Mouse (Mus musculus) forebrain, embryonic 10.5 days (tissue): Measurements from ENCODE around the gene Gpr153. TPM values are rescaled to one million over a fixed set of nuclear protein-coding genes. Genes with fewer than 3 reads are reported as not detected.

Experiments
- DNase-seq: peaks from one replicate; pipeline ENCODE4 v3.0.0-alpha.2; 2017; ENCODE audit warnings: low spot score; ENCODE audit errors: extremely low spot score
- H3K27ac ChIP-seq: fragments of 300-500 bp; sonication (generic); 2 replicates; pipeline ENCODE4 v1.5.1; 2016; ENCODE audit warnings: mild to moderate bottlenecking
- H3K27me3 ChIP-seq: fragments of 300-500 bp; sonication (generic); 2 replicates; pipeline ENCODE4 v1.6.1; 2016; ENCODE audit warnings: mild to moderate bottlenecking; ENCODE audit not compliant: poor library complexity, severe bottlenecking
- H3K36me3 ChIP-seq: fragments of 300-500 bp; sonication (generic); replicated peaks from 2 replicates; pipeline ENCODE4 v1.6.1; 2016; ENCODE audit warnings: mild to moderate bottlenecking, moderate library complexity
- H3K4me1 ChIP-seq: fragments of 300-500 bp; sonication (generic); 2 replicates; pipeline ENCODE4 v1.6.1; 2016
- H3K4me3 ChIP-seq: fragments of 300-500 bp; sonication (generic); 2 replicates; pipeline ENCODE4 v1.5.1; 2016; ENCODE audit warnings: mild to moderate bottlenecking, moderate library complexity
- H3K9me3 ChIP-seq: fragments of 300-500 bp; sonication (generic); 2 replicates; pipeline ENCODE4 v1.6.1; 2016; ENCODE audit warnings: mild to moderate bottlenecking, moderate library complexity
- WGBS: fragments of 180-500 bp; shearing (Covaris S2); methylation state at CpG from one replicate; pipeline ENCODE4 v1.1.7; 2016; 5-methylcytosine and 5-hydroxymethylcytosine counted together
- polyA plus RNA-seq: library from polyadenylated mRNA; unstranded; fragments of >200 nt; fragmentation: Nextera tagmentation; extraction: Ambion mirVana; gene quantifications from 2 replicates; pipeline ENCODE4 v1.2.1, GENCODE M21; 2016

Gene Gpr153
- polyA plus RNA-seq, 1 experiment from 2014 or later = 3.0 TPM

GRCm38 (mm10) chr4:152294188-152294929, 20.3 kb downstream of the Gpr153 start:
- peaks cover 81% of the 10 kb centered on the region for H3K27me3 ChIP-seq
- no peaks in the 10 kb centered on the region for H3K36me3 ChIP-seq
- H3K4me3 ChIP-seq = no peak overlapping the region
- DNase-seq = no peak
- H3K9me3 ChIP-seq = no peaks in the 10 kb centered on the region
- H3K27ac ChIP-seq = no peak overlapping the region
- WGBS = 58% methylated on average over 10 of the region's 10 CpGs
- peaks cover 85% of the 10 kb centered on the region for H3K4me1 ChIP-seq

GRCm38 (mm10) chr4:152295916-152296315, 21.9 kb downstream of the Gpr153 start:
- H3K36me3 ChIP-seq = peaks cover 14% of the 10 kb centered on the region
- no peaks in the 10 kb centered on the region for H3K9me3 ChIP-seq
- peaks cover 66% of the 10 kb centered on the region for H3K27me3 ChIP-seq
- no peak overlapping the region for H3K27ac ChIP-seq
- no peak overlapping the region; the same call in 1 of the 2 replicates for H3K4me3 ChIP-seq
- no peak for DNase-seq
- peaks cover 71% of the 10 kb centered on the region for H3K4me1 ChIP-seq
- WGBS = 51% methylated on average over 4 of the region's 4 CpGs

- H3K4me1 ChIP-seq = peaks cover 66% of the 10 kb centered on the region
- WGBS = 19% methylated on average over 8 of the region's 8 CpGs
- 0 out of 2 replicates have a peak overlapping the region, but pooled peaks have one; percentile 92 for H3K27ac ChIP-seq
- DNase-seq = no peak
- H3K36me3 ChIP-seq = peaks cover 19% of the 10 kb centered on the region
- no peaks in the 10 kb centered on the region for H3K9me3 ChIP-seq
- H3K27me3 ChIP-seq = peaks cover 61% of the 10 kb centered on the region
- H3K4me3 ChIP-seq = peak overlapping the region; percentile 89
Measured at GRCm38 (mm10) chr4:152296371-152296770, 22.3 kb downstream of the Gpr153 start.

- H3K36me3 ChIP-seq = peaks cover 27% of the 10 kb centered on the region
- H3K4me1 ChIP-seq = peaks cover 58% of the 10 kb centered on the region
- H3K4me3 ChIP-seq = peak within 1 kb of the TSS; percentile 89
- peak; percentile 98 for DNase-seq
- no peaks in the 10 kb centered on the region for H3K9me3 ChIP-seq
- peaks cover 53% of the 10 kb centered on the region for H3K27me3 ChIP-seq
- peak within 1 kb of the TSS; percentile 92 for H3K27ac ChIP-seq
- under 1% methylated on average over 119 of the region's 119 CpGs for WGBS
Measured at GRCm38 (mm10) chr4:152296874-152297861, 23.1 kb downstream of the Gpr153 start, which contains the start of gene Icmt. TSS of gene Icmt (plus strand) at chr4:152297227.

GRCm38 (mm10) chr4:152298836-152299235, 24.8 kb downstream of the Gpr153 start:
- DNase-seq = no peak
- no peaks in the 10 kb centered on the region for H3K9me3 ChIP-seq
- peak overlapping the region; percentile 89; the same call in 1 of the 2 replicates for H3K4me3 ChIP-seq
- peaks cover 37% of the 10 kb centered on the region for H3K27me3 ChIP-seq
- peaks cover 42% of the 10 kb centered on the region for H3K4me1 ChIP-seq
- no peak overlapping the region for H3K27ac ChIP-seq
- 90% methylated on average over 14 of the region's 14 CpGs for WGBS
- peaks cover 44% of the 10 kb centered on the region for H3K36me3 ChIP-seq

- no peak for DNase-seq
- H3K9me3 ChIP-seq = no peaks in the 10 kb centered on the region
Measured at GRCm38 (mm10) chr4:152300375-152300774, 26.3 kb downstream of the Gpr153 start.

GRCm38 (mm10) chr4:152302012-152302411, 28.0 kb downstream of the Gpr153 start:
- no peaks in the 10 kb centered on the region for H3K9me3 ChIP-seq
- H3K27ac ChIP-seq = no peak overlapping the region
- no peak for DNase-seq
- no peak overlapping the region for H3K4me3 ChIP-seq
- 75% methylated on average over 11 of the region's 11 CpGs for WGBS
- H3K36me3 ChIP-seq = peaks cover 63% of the 10 kb centered on the region
- peaks cover 8% of the 10 kb centered on the region; the same call in 1 of the 2 replicates for H3K27me3 ChIP-seq
- peaks cover 16% of the 10 kb centered on the region for H3K4me1 ChIP-seq

More at GRCm38 (mm10) chr4:152300375-152300774, 26.3 kb downstream of the Gpr153 start:
- peaks cover 32% of the 10 kb centered on the region for H3K4me1 ChIP-seq
- peaks cover 21% of the 10 kb centered on the region for H3K27me3 ChIP-seq
- peaks cover 58% of the 10 kb centered on the region for H3K36me3 ChIP-seq
- H3K27ac ChIP-seq = no peak overlapping the region
- WGBS = 91% methylated on average over 8 of the region's 8 CpGs
- no peak overlapping the region for H3K4me3 ChIP-seq

- no peak for DNase-seq
Measured at GRCm38 (mm10) chr4:152303172-152303571, 29.1 kb downstream of the Gpr153 start.

GRCm38 (mm10) chr4:152304685-152305084, 30.7 kb downstream of the Gpr153 start:
- Histone ChIP-seq H3K4me1 (no peaks in the 10 kb centered on the region), H3K36me3 (peaks cover 70% of the 10 kb centered on the region), H3K27me3 (peaks cover 11% of the 10 kb centered on the region), H3K9me3 (no peaks in the 10 kb centered on the region), H3K4me3 (no peak overlapping the region), H3K27ac (no peak overlapping the region)
- WGBS = 94% methylated on average over 6 of the region's 6 CpGs
- no peak for DNase-seq

More at GRCm38 (mm10) chr4:152303172-152303571, 29.1 kb downstream of the Gpr153 start:
- Histone ChIP-seq H3K27ac (no peak overlapping the region), H3K4me1 (peaks cover 9% of the 10 kb centered on the region), H3K36me3 (peaks cover 67% of the 10 kb centered on the region), H3K27me3 (peaks cover 8% of the 10 kb centered on the region; the same call in 1 of the 2 replicates), H3K4me3 (no peak overlapping the region), H3K9me3 (no peaks in the 10 kb centered on the region)
- WGBS = 91% methylated on average over 10 of the region's 10 CpGs

- Histone ChIP-seq H3K27me3 (peaks cover 24% of the 10 kb centered on the region), H3K4me3 (no peak overlapping the region), H3K27ac (no peak overlapping the region), H3K36me3 (peaks cover 57% of the 10 kb centered on the region), H3K9me3 (no peaks in the 10 kb centered on the region), H3K4me1 (no peaks in the 10 kb centered on the region)
- no peak for DNase-seq
- 93% methylated on average over 6 of the region's 6 CpGs for WGBS
Measured at GRCm38 (mm10) chr4:152305991-152306390, 32.0 kb downstream of the Gpr153 start.

- H3K36me3 ChIP-seq = peaks cover 42% of the 10 kb centered on the region
- DNase-seq = no peak
- 81% methylated on average over 9 of the region's 9 CpGs for WGBS
- H3K4me3 ChIP-seq = no peak overlapping the region
- H3K27ac ChIP-seq = no peak overlapping the region
- peaks cover 9% of the 10 kb centered on the region for H3K4me1 ChIP-seq
- no peaks in the 10 kb centered on the region for H3K9me3 ChIP-seq
- peaks cover 40% of the 10 kb centered on the region for H3K27me3 ChIP-seq
Measured at GRCm38 (mm10) chr4:152307542-152307941, 33.5 kb downstream of the Gpr153 start.

GRCm38 (mm10) chr4:152312186-152312585, 38.2 kb downstream of the Gpr153 start:
- Histone ChIP-seq H3K4me1 (peaks cover 41% of the 10 kb centered on the region), H3K36me3 (peaks cover 9% of the 10 kb centered on the region), H3K9me3 (no peaks in the 10 kb centered on the region), H3K27ac (no peak overlapping the region), H3K4me3 (peak overlapping the region; percentile 47; the same call in 1 of the 2 replicates), H3K27me3 (peaks cover 86% of the 10 kb centered on the region)
- DNase-seq = no peak
- WGBS = 3% methylated on average over 14 of the region's 14 CpGs
